Mouse (Mus musculus): ENCODE data around the gene Gm17349.

DNA sequence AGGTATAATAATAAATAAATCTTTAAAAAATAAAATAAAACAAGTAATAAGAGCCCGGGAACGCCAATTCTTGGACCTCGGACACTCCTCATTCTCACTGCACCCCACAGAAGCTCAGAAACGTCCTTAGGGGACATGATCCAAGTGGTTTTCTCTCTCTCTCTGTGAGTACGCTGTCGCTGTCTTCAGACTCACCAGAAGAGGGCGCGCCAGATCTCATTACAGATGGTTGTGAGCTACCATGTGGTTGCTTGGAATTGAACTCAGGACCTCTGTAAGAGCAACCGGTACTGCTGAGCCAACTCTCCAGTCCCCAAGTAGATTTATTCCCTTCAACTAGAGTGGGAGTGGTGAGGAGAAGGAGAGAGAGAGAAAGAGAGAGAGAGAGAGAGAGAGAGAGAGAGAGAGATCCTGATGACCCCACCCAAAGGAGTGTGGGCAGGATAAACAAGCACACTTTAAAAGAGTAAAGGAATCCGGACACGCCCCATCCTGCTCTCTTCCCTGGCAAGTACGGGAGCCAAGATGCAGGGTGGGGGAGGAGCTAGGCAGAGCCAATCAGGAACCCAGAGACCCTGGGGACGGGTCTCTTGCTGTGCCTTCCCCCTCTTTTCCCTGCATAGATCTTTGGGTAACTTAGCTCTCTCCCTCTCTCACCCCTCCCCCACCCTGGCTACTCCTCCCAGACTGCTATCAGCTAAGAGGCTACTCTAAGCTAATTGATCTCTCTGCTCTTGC is 27.1 kb downstream of the Gm17349 start:
- peak; percentile 2; the same call in 1 of the 2 replicates for TF ChIP-seq CTCF (IDR thresholded peaks at IDR 0.05; ENCODE audit: extremely low read depth, insufficient read depth, insufficient read length, insufficient replicate concordance)
- TF ChIP-seq POLR2A (IDR thresholded peaks at IDR 0.05; ENCODE audit: low read depth, low read length): no peak

Data from spleen, adult 2 months (tissue).